Comparison of ENCODE assay signal across 18 mouse cellular contexts in the genomic region with DNA sequence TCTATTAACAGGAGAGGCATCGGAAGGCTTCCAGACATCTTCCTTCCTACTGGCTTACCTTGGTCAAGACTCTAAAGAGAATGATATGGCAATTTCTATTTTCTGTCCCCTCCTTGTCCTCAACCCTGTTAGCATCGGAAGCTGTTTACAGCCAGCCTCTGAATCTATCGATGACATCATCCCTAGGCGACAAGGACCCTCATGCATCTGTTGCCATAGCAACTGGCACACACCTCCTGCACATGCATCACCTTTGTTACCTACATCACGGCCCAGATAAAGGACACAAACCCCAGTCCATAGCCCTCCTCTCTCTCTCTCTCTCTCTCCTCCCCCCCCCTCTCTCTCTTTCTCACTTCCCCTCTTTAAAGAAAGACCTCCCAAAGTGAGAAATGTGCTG.
A peak's percentile ranks its signal among the peaks of the same experiment; 100 is the strongest.
DNase-seq lines count a peak whose midpoint lies in the region; ATAC-seq and TF ChIP-seq lines count a peak whose summit lies in the region.
"Had no signal": no experiment of that assay in that cellular context is flagged by ENCODE, and none has a peak within 500 bp of the region (broad histone marks: within the 10 kb centered on the region; RNA-seq: fewer than 3 reads in every experiment).

No protein-coding gene starts in this region.

- no peak for TF ChIP-seq CTCF in forebrain, postnatal 0 days (IDR thresholded peaks at IDR 0.05; ENCODE audit: low read depth)

- H3K9me3 ChIP-seq in forebrain, postnatal 0 days (ENCODE audit: low read length), result no peaks in the 10 kb centered on the region
- no peaks in the 10 kb centered on the region for H3K9me3 ChIP-seq in forebrain, embryonic 10.5 days
- no peaks in the 10 kb centered on the region for H3K9me3 ChIP-seq in hindbrain, embryonic 15.5 days
- H3K9me3 ChIP-seq in midbrain, embryonic 16.5 days (replicated peaks; ENCODE audit: control insufficient read depth, low read length, poor library complexity, severe bottlenecking), result no peaks in the 10 kb centered on the region
- H3K9me3 ChIP-seq: limb, embryonic 12.5 days; liver, embryonic 13.5 days; lung, embryonic 15.5 days had no signal

- ATAC-seq in forebrain, postnatal 0 days, result peak; percentile 77
- ATAC-seq in hindbrain, embryonic 15.5 days (ENCODE audit: low FRiP score, low read depth), result peak; percentile 73; the same call in 1 of the 2 replicates
- ATAC-seq in midbrain, embryonic 16.5 days, result peak; percentile 82
- no peak for ATAC-seq in cerebellum, adult (ENCODE audit: insufficient number of reproducible peaks, low FRiP score, low TSS enrichment)

- no peak overlapping the region for H3K4me2 ChIP-seq in forebrain, postnatal 0 days (ENCODE audit: low read depth)
- no peak overlapping the region for H3K4me2 ChIP-seq in hindbrain, embryonic 15.5 days
- H3K4me2 ChIP-seq in midbrain, embryonic 16.5 days (ENCODE audit: low read length), result peak overlapping the region; percentile 8; the same call in 1 of the 2 replicates
- H3K4me2 ChIP-seq: limb, embryonic 12.5 days; liver, embryonic 13.5 days; lung, embryonic 15.5 days had no signal

- WGBS in forebrain, postnatal 0 days, result 58% methylated on average over 5 of the region's 5 CpGs
- 79% methylated on average over 5 of the region's 5 CpGs for WGBS in forebrain, embryonic 10.5 days
- 58% methylated on average over 5 of the region's 5 CpGs for whole genome bisulfite sequencing in hindbrain, embryonic 15.5 days
- WGBS in midbrain, embryonic 16.5 days, result 63% methylated on average over 5 of the region's 5 CpGs

- H3K27me3 ChIP-seq in forebrain, postnatal 0 days (ENCODE audit: insufficient read depth, low read length), result peaks cover 39% of the 10 kb centered on the region
- peaks cover 100% of the 10 kb centered on the region for H3K27me3 ChIP-seq in forebrain, embryonic 10.5 days (ENCODE audit: poor library complexity, severe bottlenecking)
- H3K27me3 ChIP-seq in hindbrain, embryonic 15.5 days, result no peaks in the 10 kb centered on the region
- H3K27me3 ChIP-seq in midbrain, embryonic 16.5 days (ENCODE audit: control insufficient read depth, insufficient read depth, low read depth, low read length), result no peaks in the 10 kb centered on the region
- H3K27me3 ChIP-seq: limb, embryonic 12.5 days; liver, embryonic 13.5 days; lung, embryonic 15.5 days had no signal

- no peaks in the 10 kb centered on the region for H3K36me3 ChIP-seq in forebrain, postnatal 0 days (ENCODE audit: insufficient read depth)
- no peaks in the 10 kb centered on the region for H3K36me3 ChIP-seq in forebrain, embryonic 10.5 days (replicated peaks)
- H3K36me3 ChIP-seq in hindbrain, embryonic 15.5 days, result no peaks in the 10 kb centered on the region
- no peaks in the 10 kb centered on the region for H3K36me3 ChIP-seq in midbrain, embryonic 16.5 days (ENCODE audit: control insufficient read depth, insufficient read depth, low read length)
- H3K36me3 ChIP-seq: limb, embryonic 12.5 days; liver, embryonic 13.5 days; lung, embryonic 15.5 days had no signal

- H3K4me3 ChIP-seq in forebrain, postnatal 0 days (ENCODE audit: low read depth, low read length), result no peak overlapping the region
- no peak overlapping the region for H3K4me3 ChIP-seq in forebrain, embryonic 10.5 days
- no peak overlapping the region for H3K4me3 ChIP-seq in hindbrain, embryonic 15.5 days
- no peak overlapping the region for H3K4me3 ChIP-seq in midbrain, embryonic 16.5 days (ENCODE audit: low read depth, low read length)
- H3K4me3 ChIP-seq: left cerebral cortex, adult 2 months; limb, embryonic 12.5 days; liver, embryonic 13.5 days; lung, embryonic 15.5 days had no signal

- H3K9ac ChIP-seq in forebrain, postnatal 0 days, result no peak overlapping the region
- no peak overlapping the region for H3K9ac ChIP-seq in hindbrain, embryonic 15.5 days
- no peak overlapping the region for H3K9ac ChIP-seq in midbrain, embryonic 16.5 days (ENCODE audit: low read depth, low read length)
- H3K9ac ChIP-seq: limb, embryonic 12.5 days; liver, embryonic 13.5 days; lung, embryonic 15.5 days had no signal

- no peak overlapping the region for H3K27ac ChIP-seq in forebrain, postnatal 0 days (ENCODE audit: low read depth, low read length)
- no peak overlapping the region for H3K27ac ChIP-seq in forebrain, embryonic 10.5 days
- no peak overlapping the region for H3K27ac ChIP-seq in hindbrain, embryonic 15.5 days (replicated peaks)
- no peak overlapping the region for H3K27ac ChIP-seq in midbrain, embryonic 16.5 days (ENCODE audit: low read length)
- H3K27ac ChIP-seq: left cerebral cortex, adult 2 months; limb, embryonic 12.5 days; liver, embryonic 13.5 days; lung, embryonic 15.5 days; macrophage had no signal

- DNase-seq in forebrain, postnatal 0 days, result peak; percentile 40
- no peak for DNase-seq in forebrain, embryonic 10.5 days (ENCODE audit: extremely low spot score, low spot score)
- DNase-seq in R1 (ENCODE audit: low read depth, low spot score), result peak; percentile 37
- DNase-seq in kidney, adult 8-10 months, result no peak
- DNase-seq in urinary bladder, adult 2 months (ENCODE audit: low spot score), result no peak
- DNase-seq: adrenal gland, postnatal 25 days; cerebellum, postnatal 14 days; kidney, adult 18-20 months; kidney, postnatal 14 days; liver, embryonic 13.5 days; thymus, postnatal 4 days had no signal

- no peaks in the 10 kb centered on the region for H3K4me1 ChIP-seq in forebrain, postnatal 0 days (ENCODE audit: insufficient read depth)
- H3K4me1 ChIP-seq in forebrain, embryonic 10.5 days, result peaks cover 25% of the 10 kb centered on the region
- H3K4me1 ChIP-seq in hindbrain, embryonic 15.5 days (replicated peaks), result 0 out of 2 replicates have a peak, but pooled peaks cover 3% of the 10 kb centered on the region
- H3K4me1 ChIP-seq in midbrain, embryonic 16.5 days (ENCODE audit: control insufficient read depth, insufficient read depth, low read length), result no peaks in the 10 kb centered on the region
- H3K4me1 ChIP-seq: liver, embryonic 13.5 days had no signal

Comparison
In these comparisons a context has a peak if more than half of its experiments do, and no peak if none do; other contexts are left out.
1. DNase-seq: peak in forebrain, postnatal 0 days (single experiment) and R1 (single experiment); none in forebrain, embryonic 10.5 days (single experiment), kidney, adult 8-10 months (0 of 2) and urinary bladder, adult 2 months (single experiment).